Mouse (Mus musculus): ENCODE results near the gene Aldh1a3.

The Aldh1a3 gene

GRCm38 (mm10) chr7:66370970-66371369, 56.3 kb downstream of the Aldh1a3 start:
- CTCF ChIA-PET, result no interaction called here

- CTCF ChIA-PET, result no interaction called here
Measured at GRCm38 (mm10) chr7:66369934-66370445, 57.3 kb downstream of the Aldh1a3 start.

- CTCF ChIA-PET, result interaction anchor here (0.6 kb wide), 1 partner anchor 75 kb away, joined by 3 read pairs; no protein-coding TSS in a partner anchor
Measured at GRCm38 (mm10) chr7:66369071-66369933, 58.0 kb downstream of the Aldh1a3 start.

DNA sequence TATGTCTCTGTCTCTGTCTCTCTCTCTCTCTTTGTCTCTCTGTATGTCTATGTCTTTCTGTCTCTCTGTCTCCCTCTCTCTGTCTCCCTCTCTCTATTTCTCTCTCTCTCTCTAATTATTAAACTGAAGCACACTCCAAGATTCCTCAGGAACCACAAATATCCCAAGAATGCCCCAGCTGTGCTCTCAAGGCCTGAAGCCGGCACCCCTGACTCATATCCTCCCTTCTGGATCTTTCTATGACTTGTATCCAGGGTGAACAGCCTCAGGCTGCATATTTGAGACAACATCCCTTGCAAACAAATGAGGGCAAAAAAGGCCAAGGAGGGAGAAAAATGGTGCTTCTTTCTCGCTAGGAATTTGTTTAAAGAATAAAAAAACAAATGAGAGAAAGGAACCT, 61.4 kb downstream of the Aldh1a3 start, which contains the start of gene Gm10974:
Gene Gm10974 (plus strand): TSS at position 2 of the 400 bp plus-strand sequence.
- CTCF ChIA-PET, result no interaction called here

DNA sequence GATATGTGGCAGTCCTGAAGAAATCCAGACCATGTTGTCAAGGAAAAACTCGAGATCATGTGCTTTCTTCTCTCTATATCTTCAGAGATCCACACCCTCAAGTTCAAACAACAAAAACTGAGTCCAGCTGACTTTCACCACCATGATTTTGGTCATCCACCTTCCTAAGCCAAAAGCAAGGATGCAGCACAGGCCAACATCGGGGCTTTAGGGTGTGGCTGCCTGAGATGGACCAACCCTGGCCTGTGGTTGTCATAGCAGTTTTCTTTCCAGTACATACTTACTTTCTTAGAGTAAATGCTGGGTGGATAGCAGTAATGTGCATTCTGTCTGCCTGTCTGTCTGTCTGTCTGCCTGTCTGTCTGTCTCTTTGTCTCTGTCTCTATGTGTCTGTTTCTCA, 61.9 kb downstream of the Aldh1a3 start:
- CTCF ChIA-PET, result no interaction called here

- CTCF ChIA-PET, result no interaction called here
Measured at GRCm38 (mm10) chr7:66364491-66364890, 62.8 kb downstream of the Aldh1a3 start.

- CTCF ChIA-PET, result interaction anchor here (0.6 kb wide), 1 partner anchor 256 kb away, joined by 5 read pairs; no protein-coding TSS in a partner anchor
Measured at GRCm38 (mm10) chr7:66359044-66359443, 68.3 kb downstream of the Aldh1a3 start.

DNA sequence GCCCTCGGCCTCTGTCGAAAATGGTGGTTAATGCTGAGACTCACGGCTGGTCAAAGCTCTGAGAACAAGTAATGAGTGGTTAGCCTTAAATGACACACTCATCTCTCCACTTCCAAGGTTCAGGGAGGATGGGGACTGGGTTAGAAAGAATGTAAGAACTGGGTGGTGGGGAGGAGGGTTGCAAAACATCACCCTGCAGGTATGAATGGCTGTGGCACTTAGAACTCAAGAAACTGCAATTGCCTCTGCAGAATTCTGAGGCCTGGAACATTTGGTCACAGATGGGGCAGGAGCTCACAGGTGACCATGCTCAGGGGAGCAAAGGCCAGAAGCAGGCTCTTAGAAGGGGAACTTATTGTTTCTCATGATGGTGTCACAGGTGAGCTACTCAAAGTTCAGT, 68.9 kb downstream of the Aldh1a3 start:
- CTCF ChIA-PET, result interaction anchor here (0.6 kb wide), 1 partner anchor 257 kb away, joined by 5 read pairs; no protein-coding TSS in a partner anchor

- CTCF ChIA-PET, result no interaction called here
Measured at GRCm38 (mm10) chr7:66355791-66356522, 71.4 kb downstream of the Aldh1a3 start.

DNA sequence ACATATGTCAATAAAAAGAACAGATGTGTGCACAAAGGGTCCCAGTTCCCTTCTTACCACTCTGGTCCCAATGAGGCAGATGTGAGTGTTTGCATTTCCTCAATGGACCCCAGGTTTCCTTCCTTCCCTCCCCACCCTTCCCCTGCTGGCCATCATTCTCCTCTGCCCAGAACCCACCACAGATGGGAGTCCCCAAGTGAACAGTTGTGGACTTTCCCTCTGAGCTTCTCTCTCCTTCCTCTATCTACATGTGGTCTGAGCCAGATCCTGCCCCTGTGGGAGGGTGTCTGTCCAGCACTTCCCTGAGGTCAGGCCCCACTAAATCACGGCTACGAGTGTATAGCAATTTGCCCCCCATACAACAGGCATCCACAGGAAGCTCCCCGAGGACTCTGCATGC, 72.4 kb downstream of the Aldh1a3 start:
- CTCF ChIA-PET, result interaction anchor here (0.5 to 0.6 kb wide), 2 partner anchors 30 to 1060 kb away, joined by 3 to 4 read pairs; no protein-coding TSS in a partner anchor

GRCm38 (mm10) chr7:66351074-66351473, 76.2 kb downstream of the Aldh1a3 start:
- CTCF ChIA-PET, result no interaction called here

GRCm38 (mm10) chr7:66349670-66350069, 77.6 kb downstream of the Aldh1a3 start:
- CTCF ChIA-PET, result no interaction called here

DNA sequence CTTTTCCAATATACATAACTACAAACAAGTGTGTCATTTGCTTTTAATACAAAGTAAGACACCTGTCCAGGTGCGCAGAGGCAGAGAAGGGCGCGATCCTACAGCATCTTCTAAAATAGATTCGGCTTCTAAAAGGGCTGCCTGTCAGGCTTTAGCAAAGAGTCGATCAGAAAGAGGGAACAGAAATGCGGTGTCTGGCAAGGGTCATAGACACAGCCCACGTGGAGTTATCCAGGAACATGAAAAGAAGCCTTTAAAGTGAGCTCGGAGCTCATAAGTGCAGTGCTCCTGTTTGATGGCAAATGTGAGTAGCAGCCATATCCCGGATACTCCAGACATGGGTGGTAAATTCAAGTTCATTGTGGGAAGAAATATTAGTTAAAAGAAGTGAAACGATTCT, 78.7 kb downstream of the Aldh1a3 start:
- CTCF ChIA-PET, result no interaction called here

- CTCF ChIA-PET, result no interaction called here
Measured at GRCm38 (mm10) chr7:66346959-66347663, 80.2 kb downstream of the Aldh1a3 start.

DNA sequence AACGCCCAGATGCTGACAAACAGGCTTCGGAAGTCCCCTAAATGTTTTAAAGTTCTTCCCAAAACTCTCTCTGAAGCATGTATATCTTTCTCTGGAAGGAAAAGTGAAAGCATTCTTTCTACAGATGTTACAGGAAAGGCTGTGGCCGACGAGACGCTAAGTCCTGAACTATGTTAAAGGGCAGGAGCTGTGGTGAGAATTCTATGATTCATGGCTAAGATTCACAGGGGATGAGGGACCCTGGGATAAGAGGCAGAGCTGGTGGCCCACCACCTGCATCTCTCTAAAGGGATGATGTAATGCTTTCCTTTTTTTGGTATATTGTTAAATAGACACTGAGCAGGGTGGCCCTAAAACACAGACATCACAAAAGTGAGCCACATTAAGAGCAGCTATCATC, 84.0 kb downstream of the Aldh1a3 start:
- CTCF ChIA-PET, result no interaction called here

- CTCF ChIA-PET, result no interaction called here
Measured at GRCm38 (mm10) chr7:66342831-66343230, 84.5 kb downstream of the Aldh1a3 start.

- CTCF ChIA-PET, result interaction anchor here (0.6 to 1.0 kb wide), 3 partner anchors 29 to 253 kb away, joined by 4 to 8 read pairs (median 5); no protein-coding TSS in a partner anchor
Measured at GRCm38 (mm10) chr7:66342323-66342722, 85.0 kb downstream of the Aldh1a3 start.

Measured in spleen, embryonic (tissue).